Mouse (Mus musculus) bone marrow, adult 2 months (tissue): Measurements from ENCODE around the gene Usp18. TPM values are rescaled to one million over a fixed set of nuclear protein-coding genes. Genes with fewer than 3 reads are reported as not detected.

ENCODE experiments used
- H3K27ac ChIP-seq: fragments of 200-500 bp; 2 replicates; pipeline ENCODE4 v1.5.1; 2012; ENCODE audit warnings: low read depth, mild to moderate bottlenecking, control low read depth, inconsistent platforms, low read length; ENCODE audit not compliant: control insufficient read depth, poor library complexity, insufficient read depth
- H3K4me1 ChIP-seq: fragments of 200-500 bp; 2 replicates; pipeline ENCODE4 v1.6.1; 2011; ENCODE audit warnings: low read length; ENCODE audit not compliant: control insufficient read depth, insufficient read depth
- H3K4me3 ChIP-seq: fragments of 200-500 bp; replicated peaks from 2 replicates; pipeline ENCODE3; 2011; ENCODE audit warnings: mild to moderate bottlenecking, low read depth, low read length, control low read depth; ENCODE audit not compliant: control insufficient read depth
- CTCF ChIP-seq: fragments of 200-500 bp; IDR thresholded peaks from 2 replicates; pipeline ENCODE4 v1.5.1; 2011; ENCODE audit warnings: low read length, control low read depth; ENCODE audit not compliant: control insufficient read depth, insufficient read depth
- POLR2A ChIP-seq: fragments of 200-500 bp; IDR thresholded peaks from 2 replicates; pipeline ENCODE4 v1.6.1; 2011; ENCODE audit warnings: low read depth, mild to moderate bottlenecking, control low read depth, low read length, borderline replicate concordance; ENCODE audit not compliant: control insufficient read depth
- WGBS: fragments of 180-500 bp; shearing (Covaris S2); methylation state at CpG from one replicate; pipeline ENCODE4 v1.1.7; 2018; 5-methylcytosine and 5-hydroxymethylcytosine counted together
- polyA plus RNA-seq: library from polyadenylated mRNA; stranded (reverse); fragments of >200 nt; gene quantifications from 2 replicates; pipeline ENCODE4 v1.2.4, GENCODE M21; 2011; ENCODE audit warnings: low replicate concordance; ENCODE audit not compliant: missing spikeins, insufficient read depth, insufficient read length

Gene Usp18
- polyA plus RNA-seq, 1 experiment: 16.5 TPM

- no peak for TF ChIP-seq CTCF
- no peak for TF ChIP-seq POLR2A
- Histone ChIP-seq H3K4me3 (no peak overlapping the region), H3K4me1 (no peaks in the 10 kb centered on the region), H3K27ac (no peak overlapping the region)
- 67% methylated on average over 7 of the region's 7 CpGs for WGBS
Measured at GRCm38 (mm10) chr6:121299317-121299716, 53.6 kb downstream of the Usp18 start.

- no peak for TF ChIP-seq POLR2A
- TF ChIP-seq CTCF: no peak
- 35% methylated on average over 11 of the region's 11 CpGs for WGBS
- no peak within 1 kb of the TSS for H3K4me3 ChIP-seq
- no peak within 1 kb of the TSS for H3K27ac ChIP-seq
- H3K4me1 ChIP-seq: no peaks in the 10 kb centered on the region
Measured at GRCm38 (mm10) chr6:121299954-121300353, 54.2 kb downstream of the Usp18 start, which contains the start of gene Slc6a13. TSS of gene Slc6a13 (plus strand) at chr6:121300227.

DNA sequence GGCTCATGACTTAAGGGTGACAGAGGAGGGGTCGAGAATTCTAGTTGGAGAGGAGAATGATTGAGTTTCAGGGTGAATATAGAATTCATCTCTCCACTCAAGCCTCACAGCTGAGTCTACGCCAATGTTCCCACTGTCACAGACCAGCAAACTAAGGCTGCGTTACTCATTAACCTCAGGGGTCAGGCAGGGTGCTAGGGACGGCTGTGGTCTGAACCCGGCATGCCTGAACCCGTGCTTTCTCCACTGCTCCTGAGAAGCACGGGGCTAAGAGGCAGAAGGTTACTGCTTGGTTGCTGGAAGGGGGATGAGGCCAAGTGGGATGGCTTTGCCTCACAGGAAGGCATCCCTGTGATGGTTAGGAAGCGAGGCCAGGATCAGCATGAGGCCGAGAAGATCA is 54.8 kb downstream of the Usp18 start:
- WGBS: 68% methylated on average over 9 of the region's 9 CpGs
- H3K27ac ChIP-seq: no peak overlapping the region
- no peak overlapping the region for H3K4me3 ChIP-seq

DNA sequence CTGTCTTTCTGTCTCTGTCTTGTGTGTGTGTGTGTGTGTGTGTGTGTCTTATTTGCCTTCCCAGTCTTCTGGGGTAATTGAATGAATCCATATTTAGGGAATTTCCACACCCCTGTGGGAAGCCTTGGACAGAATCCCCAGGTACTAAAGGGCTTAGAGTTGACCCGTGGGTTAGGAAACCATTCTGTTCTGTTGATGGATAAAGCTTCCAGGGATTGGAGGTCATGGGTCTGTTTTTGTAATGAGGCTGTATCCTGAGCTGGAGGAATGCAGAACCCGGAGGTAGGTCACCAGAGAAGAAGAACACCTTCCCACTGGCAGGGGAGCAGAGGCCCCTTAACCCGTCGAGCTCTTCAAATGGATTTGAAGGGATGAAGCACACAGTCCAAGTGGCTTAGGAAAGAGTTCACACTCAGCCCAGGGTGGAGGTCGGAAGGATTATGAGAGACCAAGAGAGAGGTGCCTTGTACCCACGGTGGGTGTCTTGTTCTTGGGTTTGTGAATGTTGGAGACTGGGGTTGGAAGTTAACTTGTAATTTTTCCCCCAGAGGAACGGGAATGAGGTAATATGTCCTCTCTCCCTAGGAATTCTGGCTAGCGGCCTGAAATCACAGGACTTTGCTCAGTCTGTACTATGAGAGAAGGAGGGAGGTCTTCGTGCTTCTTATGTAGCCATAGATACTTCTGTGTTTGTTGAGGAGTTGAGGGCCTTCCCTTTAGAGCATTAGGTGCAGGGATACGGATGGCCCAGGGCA is 57.9 kb downstream of the Usp18 start:
- WGBS: 74% methylated on average over 10 of the region's 10 CpGs
- no peaks in the 10 kb centered on the region for H3K4me1 ChIP-seq
- no peak overlapping the region for H3K27ac ChIP-seq
- TF ChIP-seq POLR2A: no peak
- TF ChIP-seq CTCF: no peak
- H3K4me3 ChIP-seq: no peak overlapping the region

More for the DNA sequence above, 54.8 kb downstream of the Usp18 start:
- H3K4me1 ChIP-seq: no peaks in the 10 kb centered on the region
- TF ChIP-seq CTCF (no peak), POLR2A (no peak)

DNA sequence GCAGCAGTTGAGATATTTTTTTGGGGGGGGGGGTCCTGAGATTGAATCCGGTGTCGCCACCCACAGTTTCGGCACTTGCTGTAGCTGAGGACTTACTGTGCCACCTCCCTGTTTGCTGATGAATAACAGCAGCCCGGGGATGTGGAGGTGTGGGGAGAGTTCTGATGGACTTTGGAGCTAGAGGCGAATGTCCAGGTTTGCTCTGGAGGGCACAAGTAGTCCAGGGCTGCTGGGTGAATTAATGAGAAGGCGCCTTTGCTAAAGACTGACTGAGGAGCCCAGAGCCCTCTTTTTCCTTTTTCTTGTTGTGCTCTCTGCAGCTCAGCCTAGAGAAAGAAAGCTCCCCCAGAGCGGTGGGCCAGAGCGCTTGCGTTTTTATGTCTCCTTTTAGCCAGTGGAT is 58.9 kb downstream of the Usp18 start:
- H3K4me1 ChIP-seq: no peaks in the 10 kb centered on the region
- H3K27ac ChIP-seq: no peak overlapping the region
- WGBS: 76% methylated on average over 9 of the region's 9 CpGs
- H3K4me3 ChIP-seq: no peak overlapping the region
- TF ChIP-seq POLR2A: no peak
- TF ChIP-seq CTCF: no peak

GRCm38 (mm10) chr6:121305571-121305970 is 59.9 kb downstream of the Usp18 start:
- 74% methylated on average over 3 of the region's 3 CpGs for WGBS
- TF ChIP-seq POLR2A (no peak), CTCF (no peak)
- Histone ChIP-seq H3K4me3 (no peak overlapping the region), H3K4me1 (no peaks in the 10 kb centered on the region), H3K27ac (no peak overlapping the region)

GRCm38 (mm10) chr6:121310984-121311383 is 65.3 kb downstream of the Usp18 start:
- Histone ChIP-seq H3K4me1 (no peaks in the 10 kb centered on the region), H3K27ac (no peak overlapping the region), H3K4me3 (no peak overlapping the region)
- no peak for TF ChIP-seq CTCF
- no peak for TF ChIP-seq POLR2A
- 78% methylated on average over 6 of the region's 6 CpGs for WGBS

- 59% methylated on average over 6 of the region's 6 CpGs for WGBS
Measured at GRCm38 (mm10) chr6:121319099-121319498, 73.4 kb downstream of the Usp18 start.

More at GRCm38 (mm10) chr6:121319099-121319498, 73.4 kb downstream of the Usp18 start:
- Histone ChIP-seq H3K4me1 (no peaks in the 10 kb centered on the region), H3K4me3 (no peak overlapping the region), H3K27ac (no peak overlapping the region)
- no peak for TF ChIP-seq POLR2A
- TF ChIP-seq CTCF: peak; percentile 21; the same call in 1 of the 2 replicates

Other genes starting within 250 kb of the Usp18 start
- 38.7 and 53.1 TPM in 2 replicates for gene Mical3, start 114.9 kb upstream of the Usp18 start, polyA plus RNA-seq
- 1.4 and 2.4 TPM in 2 replicates for gene Pex26, start 62.2 kb upstream of the Usp18 start, polyA plus RNA-seq
- gene Tuba8, start 35.2 kb upstream of the Usp18 start, polyA plus RNA-seq: 15.5 and 30.1 TPM in 2 replicates
- gene Slc6a13, start 54.3 kb downstream of the Usp18 start, polyA plus RNA-seq: 2.2 and 3.6 TPM in 2 replicates
- 4.5 and 6.3 TPM in 2 replicates for gene Slc6a12, start 97.2 kb downstream of the Usp18 start, polyA plus RNA-seq
- gene Iqsec3, start 227.8 kb downstream of the Usp18 start, polyA plus RNA-seq: not detected in 2 replicates